Mouse (Mus musculus): ENCODE measurements at regions not wholly inside any gene's neighbourhood (a gene's known extent, or its start where the extent isn't known, plus 50 kb on each side); places are given as distances from the start of the nearest gene placed in this dataset.
"Not testable (repeated sequence)": the region's sequence is repeated elsewhere in the genome, so short reads cannot be mapped to it uniquely, and the experiment has no call there.

DNA sequence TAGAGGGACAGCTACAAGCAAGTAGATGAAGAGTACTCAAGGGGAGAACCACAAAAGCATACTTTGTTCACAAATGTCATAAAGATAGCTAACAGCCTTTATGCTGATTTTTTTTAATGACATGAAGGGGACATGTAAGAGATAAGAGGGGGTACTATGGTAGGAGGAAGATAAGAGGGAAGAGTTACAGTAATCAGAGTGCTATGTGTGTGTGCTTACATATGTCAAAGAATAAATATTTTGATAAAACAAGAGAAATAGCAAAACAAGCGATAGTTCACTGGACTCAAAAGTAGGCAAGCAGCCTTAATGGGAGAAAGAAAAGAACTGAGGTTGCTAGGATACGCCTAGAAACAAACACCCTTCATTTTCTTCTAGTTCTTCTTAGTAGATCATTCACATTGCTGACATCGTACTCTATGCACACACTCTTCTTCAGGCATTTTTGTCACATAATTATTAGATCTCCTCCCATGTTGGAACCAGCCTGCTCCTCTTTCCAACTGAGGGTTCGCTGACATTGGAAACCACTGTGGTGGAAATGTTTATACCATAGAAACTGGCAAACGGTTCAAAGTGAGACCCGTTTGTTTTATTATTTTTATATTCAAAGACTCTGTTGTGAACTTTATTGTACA, 144.1 kb upstream of the Tenm4 start:
- Histone ChIP-seq H3K9me3 (replicated peaks; ENCODE audit: control insufficient read depth, low read length) (no peaks in the 10 kb centered on the region; the same call in 1 of the 2 replicates), H3K4me1 (ENCODE audit: control insufficient read depth, insufficient read depth, low read length) (no peaks in the 10 kb centered on the region), H3K36me3 (ENCODE audit: control insufficient read depth, insufficient read depth, low read length) (no peaks in the 10 kb centered on the region), H3K4me3 (ENCODE audit: low read depth, low read length) (no peak overlapping the region), H3K27ac (ENCODE audit: low read depth, low read length) (no peak overlapping the region), H3K27me3 (replicated peaks; ENCODE audit: control insufficient read depth, insufficient read depth, low read length) (no peaks in the 10 kb centered on the region), H3K4me2 (ENCODE audit: low read length) (no peak overlapping the region), H3K9ac (ENCODE audit: low read length) (no peak overlapping the region)
- DNase-seq (ENCODE audit: low spot score) (no peak), ATAC-seq (no peak)
- 81% methylated on average over 6 of the region's 6 CpGs for WGBS

DNA sequence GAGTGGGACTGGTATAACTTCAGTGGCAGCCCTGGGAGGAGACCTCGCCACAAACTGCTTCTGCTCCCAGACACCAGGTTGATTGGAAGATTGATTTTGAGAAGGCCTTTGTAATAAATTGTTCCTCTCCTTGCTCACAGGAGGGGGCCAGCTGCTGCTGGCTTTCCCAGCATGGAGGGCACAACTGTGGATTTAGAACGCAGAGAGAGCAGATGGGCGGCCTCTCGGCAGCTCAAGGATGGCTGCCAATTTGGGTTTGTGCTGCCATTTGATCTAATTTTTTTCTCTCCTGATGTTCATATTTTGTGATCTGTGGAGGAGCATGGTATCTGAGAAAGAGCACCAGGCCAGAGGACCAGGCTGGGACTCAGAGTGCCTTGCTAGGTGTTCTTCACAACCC, 137.4 kb upstream of the Tenm4 start:
- Histone ChIP-seq H3K27ac (ENCODE audit: low read depth, low read length) (no peak overlapping the region), H3K27me3 (replicated peaks; ENCODE audit: control insufficient read depth, insufficient read depth, low read length) (no peaks in the 10 kb centered on the region), H3K9me3 (replicated peaks; ENCODE audit: control insufficient read depth, low read length) (no peaks in the 10 kb centered on the region), H3K4me2 (ENCODE audit: low read length) (no peak overlapping the region), H3K4me3 (ENCODE audit: low read depth, low read length) (no peak overlapping the region), H3K4me1 (ENCODE audit: control insufficient read depth, insufficient read depth, low read length) (no peaks in the 10 kb centered on the region), H3K9ac (ENCODE audit: low read length) (no peak overlapping the region), H3K36me3 (ENCODE audit: control insufficient read depth, insufficient read depth, low read length) (no peaks in the 10 kb centered on the region)
- ATAC-seq (0 out of 2 replicates have a peak, but pooled peaks have one; percentile 34), DNase-seq (ENCODE audit: low spot score) (peak; percentile 49)
- WGBS, result 67% methylated on average over 4 of the region's 4 CpGs

DNA sequence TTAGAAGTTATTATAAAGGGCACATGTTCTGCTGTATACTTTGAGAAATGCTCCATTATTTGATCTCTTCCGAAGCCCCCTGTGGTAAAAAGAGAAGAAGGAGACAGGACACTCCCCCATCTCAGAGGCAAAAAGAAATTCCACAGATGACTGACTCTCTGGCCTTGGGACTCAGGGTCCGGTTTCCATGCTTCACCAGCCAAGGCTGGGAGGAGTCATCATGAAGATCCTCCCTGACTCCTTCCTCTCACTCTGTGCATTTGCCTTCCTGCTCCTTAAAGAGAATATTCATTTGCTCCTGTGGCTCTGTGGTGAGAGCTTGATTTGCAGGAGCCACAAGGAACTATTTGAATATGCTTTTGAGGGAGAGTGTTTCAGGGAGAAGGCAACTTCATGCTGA, 135.6 kb upstream of the Tenm4 start:
- ATAC-seq (no peak), DNase-seq (ENCODE audit: low spot score) (no peak)
- no peak overlapping the region for H3K4me3 ChIP-seq (ENCODE audit: low read depth, low read length)
- no peak overlapping the region for H3K9ac ChIP-seq (ENCODE audit: low read length)
- H3K4me1 ChIP-seq (ENCODE audit: control insufficient read depth, insufficient read depth, low read length), result no peaks in the 10 kb centered on the region
- H3K9me3 ChIP-seq (replicated peaks; ENCODE audit: control insufficient read depth, low read length), result no peaks in the 10 kb centered on the region
- no peak overlapping the region for H3K4me2 ChIP-seq (ENCODE audit: low read length)
- no peaks in the 10 kb centered on the region for H3K36me3 ChIP-seq (ENCODE audit: control insufficient read depth, insufficient read depth, low read length)
- no peaks in the 10 kb centered on the region for H3K27me3 ChIP-seq (replicated peaks; ENCODE audit: control insufficient read depth, insufficient read depth, low read length)
- H3K27ac ChIP-seq (ENCODE audit: low read depth, low read length), result no peak overlapping the region
- 65% methylated on average over 2 of the region's 2 CpGs for WGBS

DNA sequence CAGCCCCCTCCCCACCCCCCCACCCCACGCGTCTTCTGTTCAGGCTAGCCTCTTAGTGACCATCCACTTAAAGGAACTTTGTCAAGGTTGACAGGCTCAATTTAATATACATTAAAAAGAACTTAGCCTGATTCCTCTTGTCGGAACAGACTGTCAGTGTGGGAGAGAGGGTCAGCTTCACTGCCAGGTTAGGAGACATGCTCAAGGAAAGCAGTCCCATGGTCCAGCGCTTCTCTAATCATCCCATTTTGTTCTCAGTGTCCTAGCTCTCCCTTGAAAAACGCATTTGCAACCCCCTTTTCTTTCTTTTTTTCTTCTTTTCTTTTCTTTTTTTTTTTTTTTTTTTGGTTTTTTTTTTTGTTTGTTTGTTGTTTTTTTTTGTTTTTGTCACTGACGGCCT, 131.4 kb upstream of the Tenm4 start:
- Histone ChIP-seq H3K4me3 (ENCODE audit: low read depth, low read length) (no peak overlapping the region), H3K27ac (ENCODE audit: low read depth, low read length) (no peak overlapping the region), H3K9ac (ENCODE audit: low read length) (no peak overlapping the region), H3K4me2 (ENCODE audit: low read length) (no peak overlapping the region), H3K27me3 (replicated peaks; ENCODE audit: control insufficient read depth, insufficient read depth, low read length) (no peaks in the 10 kb centered on the region), H3K36me3 (ENCODE audit: control insufficient read depth, insufficient read depth, low read length) (no peaks in the 10 kb centered on the region), H3K9me3 (replicated peaks; ENCODE audit: control insufficient read depth, low read length) (no peaks in the 10 kb centered on the region), H3K4me1 (ENCODE audit: control insufficient read depth, insufficient read depth, low read length) (no peaks in the 10 kb centered on the region)
- ATAC-seq (no peak), DNase-seq (ENCODE audit: low spot score) (no peak)
- WGBS, result 53% methylated on average over 6 of the region's 6 CpGs

DNA sequence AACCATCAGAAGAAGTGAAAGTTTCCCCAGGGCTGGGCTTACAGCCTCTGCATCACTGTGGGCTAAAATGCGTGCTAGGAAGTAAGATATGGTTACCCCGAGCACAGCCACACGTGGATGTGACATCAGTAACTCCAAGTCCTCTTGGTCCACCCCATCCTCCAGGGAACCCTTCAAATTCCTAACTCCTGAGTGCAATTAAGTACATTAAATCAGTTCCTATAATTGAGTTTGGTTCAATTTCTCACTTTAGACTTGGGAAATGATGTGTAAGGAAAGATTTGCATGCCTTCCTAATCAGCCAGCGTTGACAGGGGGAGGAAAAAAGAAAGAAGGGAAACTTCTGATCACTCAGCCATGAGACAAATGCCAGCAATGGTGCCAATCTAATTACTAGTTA, 129.2 kb upstream of the Tenm4 start:
- H3K4me3 ChIP-seq (ENCODE audit: low read depth, low read length), result no peak overlapping the region
- H3K4me1 ChIP-seq (ENCODE audit: control insufficient read depth, insufficient read depth, low read length), result no peaks in the 10 kb centered on the region
- no peaks in the 10 kb centered on the region for H3K9me3 ChIP-seq (replicated peaks; ENCODE audit: control insufficient read depth, low read length)
- H3K27me3 ChIP-seq (replicated peaks; ENCODE audit: control insufficient read depth, insufficient read depth, low read length), result no peaks in the 10 kb centered on the region
- WGBS, result 24% methylated on average over 4 of the region's 4 CpGs
- no peak overlapping the region for H3K27ac ChIP-seq (ENCODE audit: low read depth, low read length)
- H3K36me3 ChIP-seq (ENCODE audit: control insufficient read depth, insufficient read depth, low read length), result no peaks in the 10 kb centered on the region
- DNase-seq (ENCODE audit: low spot score), result peak; percentile 38
- H3K4me2 ChIP-seq (ENCODE audit: low read length), result no peak overlapping the region
- no peak for ATAC-seq
- no peak overlapping the region for H3K9ac ChIP-seq (ENCODE audit: low read length)

DNA sequence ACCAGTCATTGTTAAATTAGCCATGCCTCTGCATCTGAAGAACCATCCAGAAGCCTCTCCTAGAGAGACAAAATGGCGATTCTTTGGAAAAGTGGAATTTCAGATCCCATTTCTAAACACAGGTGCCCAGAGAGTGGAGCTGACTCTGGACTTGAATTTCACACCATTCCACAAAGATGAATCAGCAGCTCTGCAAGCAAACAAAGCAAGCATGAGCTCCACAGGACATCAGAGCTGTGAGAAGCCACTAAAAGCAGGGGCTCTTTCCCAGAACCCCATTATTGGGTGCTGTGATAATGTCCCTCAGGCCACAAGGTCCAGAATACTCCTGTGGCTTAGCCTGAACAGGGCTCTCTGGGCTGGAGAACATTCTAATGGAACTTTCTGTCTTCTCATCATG, 119.4 kb upstream of the Tenm4 start:
- DNase-seq (ENCODE audit: low spot score), result no peak
- 86% methylated on average over 1 of the region's 1 CpGs for WGBS

DNA sequence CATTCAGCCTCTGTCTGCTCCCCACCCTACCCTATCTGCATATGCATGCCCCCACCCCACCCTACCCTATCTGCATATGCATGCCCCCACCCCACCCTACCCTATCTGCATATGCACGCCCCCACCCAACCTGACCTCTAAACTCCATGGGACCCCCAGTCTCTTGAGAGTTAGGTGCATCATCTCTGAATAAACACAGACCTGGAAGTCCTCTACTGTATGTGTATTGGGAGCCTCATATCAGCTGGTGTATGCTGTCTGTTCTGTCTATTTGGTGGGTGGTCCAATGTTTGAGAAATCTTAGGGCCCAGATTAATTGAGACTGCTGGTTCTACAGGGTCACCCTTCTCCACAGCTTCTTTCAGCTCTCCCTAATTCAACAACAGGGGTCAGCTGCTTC, 109.4 kb upstream of the Tenm4 start:
- not testable (repeated sequence) for H3K36me3 ChIP-seq (ENCODE audit: control insufficient read depth, insufficient read depth, low read length); H3K27ac ChIP-seq (ENCODE audit: low read depth, low read length); H3K4me3 ChIP-seq (ENCODE audit: low read depth, low read length); H3K9me3 ChIP-seq (replicated peaks; ENCODE audit: control insufficient read depth, low read length); ATAC-seq; H3K9ac ChIP-seq (ENCODE audit: low read length); H3K27me3 ChIP-seq (replicated peaks; ENCODE audit: control insufficient read depth, insufficient read depth, low read length); DNase-seq (ENCODE audit: low spot score); H3K4me2 ChIP-seq (ENCODE audit: low read length); H3K4me1 ChIP-seq (ENCODE audit: control insufficient read depth, insufficient read depth, low read length)
- 75% methylated on average over 1 of the region's 1 CpGs for WGBS

More for the DNA sequence above, 119.4 kb upstream of the Tenm4 start:
- H3K27me3 ChIP-seq (replicated peaks; ENCODE audit: control insufficient read depth, insufficient read depth, low read length), result no peaks in the 10 kb centered on the region
- no peaks in the 10 kb centered on the region for H3K36me3 ChIP-seq (ENCODE audit: control insufficient read depth, insufficient read depth, low read length)
- H3K9ac ChIP-seq (ENCODE audit: low read length), result no peak overlapping the region
- no peak overlapping the region for H3K4me2 ChIP-seq (ENCODE audit: low read length)
- no peak for ATAC-seq
- no peaks in the 10 kb centered on the region for H3K4me1 ChIP-seq (ENCODE audit: control insufficient read depth, insufficient read depth, low read length)
- H3K27ac ChIP-seq (ENCODE audit: low read depth, low read length), result no peak overlapping the region
- no peak overlapping the region for H3K4me3 ChIP-seq (ENCODE audit: low read depth, low read length)
- H3K9me3 ChIP-seq (replicated peaks; ENCODE audit: control insufficient read depth, low read length), result no peaks in the 10 kb centered on the region; the same call in 1 of the 2 replicates

DNA sequence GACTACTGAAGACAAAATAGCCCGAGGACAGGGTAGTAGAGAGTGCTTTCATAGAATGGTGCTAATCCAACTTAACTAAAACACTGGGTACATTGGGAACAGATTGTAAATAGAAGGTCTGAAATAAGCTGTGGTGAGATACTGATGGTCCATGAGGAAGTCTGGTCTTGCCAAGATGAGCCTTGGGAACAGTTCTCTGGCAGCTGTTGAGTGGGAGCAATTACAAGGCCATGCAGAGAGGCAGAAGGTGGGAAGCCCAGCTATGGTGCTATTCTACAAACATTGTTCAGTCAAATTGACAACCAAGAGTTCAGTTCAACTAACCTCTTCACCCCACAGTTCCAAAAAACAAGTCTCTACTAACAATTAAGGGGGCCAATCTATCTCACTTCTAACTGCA, 92.5 kb upstream of the Tenm4 start:
- H3K9ac ChIP-seq (ENCODE audit: low read length), result no peak overlapping the region
- H3K4me1 ChIP-seq (ENCODE audit: control insufficient read depth, insufficient read depth, low read length), result no peaks in the 10 kb centered on the region
- H3K27me3 ChIP-seq (replicated peaks; ENCODE audit: control insufficient read depth, insufficient read depth, low read length), result no peaks in the 10 kb centered on the region
- H3K36me3 ChIP-seq (ENCODE audit: control insufficient read depth, insufficient read depth, low read length), result no peaks in the 10 kb centered on the region
- ATAC-seq, result no peak
- no peak overlapping the region for H3K4me3 ChIP-seq (ENCODE audit: low read depth, low read length)
- 94% methylated on average over 1 of the region's 1 CpGs for WGBS
- no peak overlapping the region for H3K4me2 ChIP-seq (ENCODE audit: low read length)
- no peak for DNase-seq (ENCODE audit: low spot score)
- H3K9me3 ChIP-seq (replicated peaks; ENCODE audit: control insufficient read depth, low read length), result no peaks in the 10 kb centered on the region
- no peak overlapping the region for H3K27ac ChIP-seq (ENCODE audit: low read depth, low read length)

DNA sequence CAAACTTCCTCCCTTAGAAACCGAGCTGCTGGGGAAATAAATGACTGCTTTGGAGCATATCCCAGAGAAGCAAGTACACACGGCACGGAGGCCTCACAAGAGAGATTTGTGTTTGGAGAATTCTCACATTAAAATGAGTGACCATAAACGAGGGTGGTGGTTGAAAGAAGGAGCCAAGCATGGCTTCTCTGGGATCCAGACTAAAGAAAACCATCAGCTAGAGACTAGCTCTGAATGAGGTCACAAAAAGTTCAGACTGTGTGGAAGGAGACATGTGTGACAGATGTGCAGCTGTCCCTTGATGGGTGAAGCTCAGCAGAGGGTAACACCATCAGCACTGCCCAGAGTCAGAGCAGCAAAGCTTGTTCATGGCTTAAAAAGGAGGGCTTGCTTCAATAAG, 89.4 kb upstream of the Tenm4 start:
- no peaks in the 10 kb centered on the region for H3K27me3 ChIP-seq (replicated peaks; ENCODE audit: control insufficient read depth, insufficient read depth, low read length)
- DNase-seq (ENCODE audit: low spot score) (no peak), ATAC-seq (no peak)
- H3K4me2 ChIP-seq (ENCODE audit: low read length), result no peak overlapping the region
- H3K36me3 ChIP-seq (ENCODE audit: control insufficient read depth, insufficient read depth, low read length), result no peaks in the 10 kb centered on the region
- H3K9ac ChIP-seq (ENCODE audit: low read length), result no peak overlapping the region
- H3K4me3 ChIP-seq (ENCODE audit: low read depth, low read length), result no peak overlapping the region
- no peaks in the 10 kb centered on the region for H3K9me3 ChIP-seq (replicated peaks; ENCODE audit: control insufficient read depth, low read length)
- H3K4me1 ChIP-seq (ENCODE audit: control insufficient read depth, insufficient read depth, low read length), result no peaks in the 10 kb centered on the region
- no peak overlapping the region for H3K27ac ChIP-seq (ENCODE audit: low read depth, low read length)
- WGBS, result 53% methylated on average over 4 of the region's 4 CpGs

Data from forebrain, embryonic 14.5 days (tissue).